Mouse (Mus musculus): ENCODE results near the gene Fh1. TPM values are rescaled to one million over a fixed set of nuclear protein-coding genes. Genes with fewer than 3 reads are reported as not detected.

Gene Fh1
- polyA plus RNA-seq, 1 experiment = 108 TPM

- no peak for DNase-seq (ENCODE audit: extremely low spot score in 1 of 2, low spot score in 1 of 2)
Observed at GRCm38 (mm10) chr1:175552474-175552873, 73.0 kb downstream of the Fh1 start.

GRCm38 (mm10) chr1:175550586-175550985 is 74.8 kb downstream of the Fh1 start:
- peak in 1 of 2 experiments; percentile 9 for DNase-seq (ENCODE audit: extremely low spot score in 1 of 2, low spot score in 1 of 2)

Other genes starting within 250 kb of the Fh1 start
- 67.3 and 71.4 TPM in 2 replicates for gene Rgs7, start 133.1 kb downstream of the Fh1 start, polyA plus RNA-seq (2012; rRNA removed)
- 0.13 and 0.16 TPM in 2 replicates for gene Kmo, start 5.3 kb downstream of the Fh1 start, polyA plus RNA-seq (2012; rRNA removed)
- 6.5 and 6.8 TPM in 2 replicates for gene Opn3, start 67.1 kb upstream of the Fh1 start, polyA plus RNA-seq (2012; rRNA removed)
- gene Chml, start 67.3 kb upstream of the Fh1 start, polyA plus RNA-seq (2012; rRNA removed) = 4.2 and 4.6 TPM in 2 replicates
- gene Wdr64, start 73.0 kb upstream of the Fh1 start, polyA plus RNA-seq (2012; rRNA removed) = 0.04 TPM in 1 of 2 replicates, not detected in the other